Mouse (Mus musculus): ENCODE measurements around the gene Wfdc2. TPM values are rescaled to one million over a fixed set of nuclear protein-coding genes. Genes with fewer than 3 reads are reported as not detected.

Wfdc2 gene
- not detected for polyA plus RNA-seq (2017; shearing (Covaris generic))

GRCm38 (mm10) chr2:164562391-164563188, at the start of gene Wfdc2:
Wfdc2 (plus strand) TSS chr2:164562413.

GRCm38 (mm10) chr2:164573359-164573758, 11.1 kb downstream of the Wfdc2 start, which contains the start of gene Spint3:
Spint3 (minus strand) TSS chr2:164573459.

GRCm38 (mm10) chr2:164585025-164585725, 23.0 kb downstream of the Wfdc2 start, which contains the start of gene Wfdc6a:
Wfdc6a (minus strand) TSS chr2:164585447.

GRCm38 (mm10) chr2:164593494-164593893, 31.3 kb downstream of the Wfdc2 start, which contains the start of gene Eppin:
Eppin (minus strand) TSS chr2:164593594.

GRCm38 (mm10) chr2:164613471-164613870, 51.3 kb downstream of the Wfdc2 start, which contains the start of the genes Wfdc6b and Wfdc8:
Wfdc6b (plus strand) TSS chr2:164613522.
Wfdc8 (minus strand) TSS chr2:164613626.

Other genes with a start within 250 kb of the Wfdc2 start
- gene Svs6, start 245.7 kb upstream of the Wfdc2 start, polyA plus RNA-seq (2017; shearing (Covaris generic)) = not detected
- not detected for gene Svs5, start 229.7 kb upstream of the Wfdc2 start, polyA plus RNA-seq (2017; shearing (Covaris generic))
- 9.0 TPM for gene Slpi, start 173.3 kb upstream of the Wfdc2 start, polyA plus RNA-seq (2017; shearing (Covaris generic))
- gene Rbpjl, start 159.3 kb upstream of the Wfdc2 start, polyA plus RNA-seq (2017; shearing (Covaris generic)) = not detected
- gene Matn4, start 157.3 kb upstream of the Wfdc2 start, polyA plus RNA-seq (2017; shearing (Covaris generic)) = not detected
- 0.64 TPM for gene Sdc4, start 118.5 kb upstream of the Wfdc2 start, polyA plus RNA-seq (2017; shearing (Covaris generic))
- 81.1 TPM for gene Sys1, start 105.4 kb upstream of the Wfdc2 start, polyA plus RNA-seq (2017; shearing (Covaris generic))
- 6.5 TPM for gene Gm20458, start 101.4 kb upstream of the Wfdc2 start, polyA plus RNA-seq (2017; shearing (Covaris generic))
- gene Trp53tg5, start 88.7 kb upstream of the Wfdc2 start, polyA plus RNA-seq (2017; shearing (Covaris generic)) = not detected
- gene Dbndd2, start 76.3 kb upstream of the Wfdc2 start, polyA plus RNA-seq (2017; shearing (Covaris generic)) = 2.6 TPM
- gene Pigt, start 64.9 kb upstream of the Wfdc2 start, polyA plus RNA-seq (2017; shearing (Covaris generic)) = 16.2 TPM
- gene Spint3, start 11.0 kb downstream of the Wfdc2 start, polyA plus RNA-seq (2017; shearing (Covaris generic)) = not detected
- not detected for gene Wfdc6a, start 23.0 kb downstream of the Wfdc2 start, polyA plus RNA-seq (2017; shearing (Covaris generic))
- not detected for gene Eppin, start 31.2 kb downstream of the Wfdc2 start, polyA plus RNA-seq (2017; shearing (Covaris generic))
- gene Wfdc6b, start 51.1 kb downstream of the Wfdc2 start, polyA plus RNA-seq (2017; shearing (Covaris generic)) = not detected
- gene Wfdc8, start 51.2 kb downstream of the Wfdc2 start, polyA plus RNA-seq (2017; shearing (Covaris generic)) = not detected
- gene Wfdc16, start 76.4 kb downstream of the Wfdc2 start, polyA plus RNA-seq (2017; shearing (Covaris generic)) = not detected
- not detected for gene Wfdc10, start 93.6 kb downstream of the Wfdc2 start, polyA plus RNA-seq (2017; shearing (Covaris generic))
- not detected for gene Wfdc9, start 94.2 kb downstream of the Wfdc2 start, polyA plus RNA-seq (2017; shearing (Covaris generic))
- not detected for gene Wfdc11, start 111.7 kb downstream of the Wfdc2 start, polyA plus RNA-seq (2017; shearing (Covaris generic))
- gene Wfdc13, start 122.7 kb downstream of the Wfdc2 start, polyA plus RNA-seq (2017; shearing (Covaris generic)) = not detected
- not detected for gene Spint4, start 136.1 kb downstream of the Wfdc2 start, polyA plus RNA-seq (2017; shearing (Covaris generic))
- not detected for gene Spint5, start 152.9 kb downstream of the Wfdc2 start, polyA plus RNA-seq (2017; shearing (Covaris generic))
- 0.31 TPM for gene Wfdc3, start 183.5 kb downstream of the Wfdc2 start, polyA plus RNA-seq (2017; shearing (Covaris generic))
- 53.3 TPM for gene Dnttip1, start 183.6 kb downstream of the Wfdc2 start, polyA plus RNA-seq (2017; shearing (Covaris generic))
- gene Ube2c, start 207.5 kb downstream of the Wfdc2 start, polyA plus RNA-seq (2017; shearing (Covaris generic)) = 0.85 TPM
- gene Tnnc2, start 217.6 kb downstream of the Wfdc2 start, polyA plus RNA-seq (2017; shearing (Covaris generic)) = not detected
- 3.2 TPM for gene Snx21, start 223.4 kb downstream of the Wfdc2 start, polyA plus RNA-seq (2017; shearing (Covaris generic))
- gene Acot8, start 242.5 kb downstream of the Wfdc2 start, polyA plus RNA-seq (2017; shearing (Covaris generic)) = 27.0 TPM
- 3.1 TPM for gene Zswim3, start 242.7 kb downstream of the Wfdc2 start, polyA plus RNA-seq (2017; shearing (Covaris generic))

Measured in effector memory CD4-positive, alpha-beta T cell, adult 5 months (primary cell).